Mouse (Mus musculus): ENCODE data around the gene Rnf215. TPM values are rescaled to one million over a fixed set of nuclear protein-coding genes. Genes with fewer than 3 reads are reported as not detected.
"Not testable (repeated sequence)": the region's sequence is repeated elsewhere in the genome, so short reads cannot be mapped to it uniquely, and the experiment has no call there.

Rnf215 gene
- polyA plus RNA-seq, 1 experiment from 2014 or later, result 25.8 TPM

DNA sequence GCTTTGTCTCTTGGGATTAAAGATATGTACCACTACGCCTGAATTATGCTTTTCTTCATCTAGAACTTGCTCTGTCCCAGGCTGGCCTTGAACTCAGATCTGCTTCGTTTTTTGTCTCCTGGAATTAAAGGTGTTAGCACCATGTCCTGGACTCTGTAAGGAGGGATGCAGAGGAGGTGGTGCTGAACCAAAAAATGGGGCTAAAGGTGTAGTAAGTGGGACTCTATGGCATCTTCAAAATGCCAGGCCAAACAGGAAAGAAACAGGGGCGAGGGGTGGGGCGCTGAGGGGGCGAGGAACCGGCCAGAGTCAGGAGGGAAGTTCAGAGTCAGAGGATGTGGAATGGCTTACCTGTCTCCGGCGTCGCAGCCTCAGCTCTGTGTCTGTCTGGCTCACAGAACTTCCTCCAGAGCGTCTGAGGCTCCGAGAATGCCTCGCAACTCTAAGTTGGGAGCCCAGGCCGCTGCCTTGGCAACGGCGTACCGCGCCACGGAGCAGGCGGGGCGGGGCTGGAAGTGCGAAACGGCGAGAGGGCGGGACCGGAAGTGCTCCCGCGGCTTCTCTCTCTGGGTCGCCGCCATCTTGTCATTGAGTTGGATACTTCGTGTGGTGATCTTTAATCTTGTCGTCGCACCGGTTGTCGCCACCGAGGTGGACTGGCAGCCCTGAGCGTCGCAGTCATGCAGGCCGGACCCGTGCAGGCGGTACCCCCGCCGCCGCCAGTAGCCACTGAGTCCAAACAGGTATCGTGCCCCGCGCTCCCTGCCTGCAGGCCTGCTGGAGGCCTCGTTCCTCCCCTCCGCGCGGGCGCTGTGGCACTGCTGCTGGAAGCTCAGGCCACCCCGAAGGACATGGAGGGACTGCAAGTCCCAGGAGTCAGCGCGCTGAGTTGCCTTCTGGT, 25.1 kb downstream of the Rnf215 start, which contains the start of the genes Ccdc157 and Sf3a1:
Gene Ccdc157, minus strand, starts transcription at position 486 of the 901 bp plus-strand sequence.
Gene Sf3a1, plus strand, starts transcription at position 543 of the 901 bp plus-strand sequence.
- H3K27me3 ChIP-seq (ENCODE audit: insufficient read depth, poor library complexity, severe bottlenecking), result no peaks in the 10 kb centered on the region
- H3K9me3 ChIP-seq, result no peaks in the 10 kb centered on the region

DNA sequence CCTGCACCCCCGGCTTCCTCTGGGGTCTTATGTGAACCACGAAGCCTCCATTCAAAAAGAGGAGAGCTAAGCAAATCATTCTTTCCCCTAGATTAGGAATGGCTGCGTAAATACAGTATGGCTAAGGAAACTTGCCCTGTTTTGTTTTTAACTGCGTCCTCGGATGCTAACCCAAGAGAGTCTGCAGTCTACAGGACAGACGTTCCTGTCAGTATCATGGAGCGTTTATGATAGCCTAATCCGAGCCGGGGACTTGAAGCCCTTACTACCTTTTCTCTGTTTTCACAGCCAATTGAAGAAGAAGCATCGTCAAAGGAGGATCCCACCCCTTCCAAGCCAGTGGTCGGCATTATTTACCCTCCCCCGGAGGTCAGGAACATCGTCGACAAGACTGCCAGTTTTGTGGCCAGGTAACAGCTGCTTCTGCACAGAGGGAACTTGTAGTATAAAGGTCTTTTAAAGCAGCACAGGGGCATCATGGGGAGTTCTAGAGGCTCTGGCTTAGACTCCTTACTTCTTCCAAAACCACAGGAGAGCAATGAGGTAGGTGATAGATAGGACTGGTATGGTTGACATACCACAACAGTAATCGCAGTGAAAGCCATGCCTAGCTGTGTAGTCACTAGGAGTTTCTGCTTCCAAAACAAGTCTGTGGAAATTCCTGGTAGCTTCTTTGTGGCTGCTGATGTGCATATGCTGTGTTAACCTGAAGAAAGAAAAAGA, 25.9 kb downstream of the Rnf215 start:
- DNase-seq (ENCODE audit: low spot score), result no peak
- H3K27ac ChIP-seq, result peak overlapping the region; percentile 96

More for the DNA sequence above, 25.1 kb downstream of the Rnf215 start, which contains the start of the genes Ccdc157 and Sf3a1:
- Histone ChIP-seq H3K36me3 (peaks cover 40% of the 10 kb centered on the region), H3K4me1 (replicated peaks) (peaks cover 47% of the 10 kb centered on the region), H3K4me3 (peak within 1 kb of the TSS; percentile 69), H3K27ac (peak within 1 kb of the TSS; percentile 96)
- 1% methylated on average over 54 of the region's 54 CpGs for WGBS
- DNase-seq (ENCODE audit: low spot score), result peak; percentile 94

DNA sequence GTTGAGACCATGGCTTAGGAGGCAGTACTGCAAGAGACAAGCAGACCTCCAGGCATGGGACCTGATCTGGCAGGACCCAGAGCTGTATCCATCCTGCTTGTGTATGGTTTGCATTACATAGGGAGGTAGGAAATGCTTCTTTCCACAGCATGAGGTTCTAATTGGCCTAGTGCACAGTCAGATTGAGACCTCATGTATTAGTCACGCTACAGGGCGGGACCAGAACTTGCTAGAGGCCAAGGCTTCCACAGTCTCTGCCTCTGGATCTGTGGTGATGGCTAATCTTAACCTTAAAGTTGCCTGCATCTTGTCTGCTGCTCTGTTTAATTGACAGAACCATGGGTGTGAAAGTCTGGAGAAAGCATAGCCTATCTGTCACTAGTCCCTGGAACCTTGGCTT, 29.7 kb downstream of the Rnf215 start:
- Histone ChIP-seq H3K27me3 (ENCODE audit: insufficient read depth, poor library complexity, severe bottlenecking) (no peaks in the 10 kb centered on the region), H3K36me3 (peaks cover 87% of the 10 kb centered on the region), H3K4me3 (no peak overlapping the region), H3K4me1 (replicated peaks) (peaks cover 38% of the 10 kb centered on the region), H3K9me3 (no peaks in the 10 kb centered on the region), H3K27ac (no peak overlapping the region)
- no peak for DNase-seq (ENCODE audit: low spot score)
- 92% methylated on average over 2 of the region's 2 CpGs for WGBS

More for the DNA sequence above, 25.9 kb downstream of the Rnf215 start:
- no peaks in the 10 kb centered on the region for H3K27me3 ChIP-seq (ENCODE audit: insufficient read depth, poor library complexity, severe bottlenecking)
- no peaks in the 10 kb centered on the region for H3K9me3 ChIP-seq
- H3K36me3 ChIP-seq, result peaks cover 49% of the 10 kb centered on the region
- H3K4me3 ChIP-seq, result peak overlapping the region; percentile 69
- WGBS, result 9% methylated on average over 15 of the region's 15 CpGs
- peaks cover 47% of the 10 kb centered on the region for H3K4me1 ChIP-seq (replicated peaks)

GRCm38 (mm10) chr11:4166467-4167090, 31.6 kb downstream of the Rnf215 start:
- peaks cover 99% of the 10 kb centered on the region for H3K36me3 ChIP-seq
- H3K9me3 ChIP-seq, result no peaks in the 10 kb centered on the region
- no peak overlapping the region for H3K27ac ChIP-seq
- H3K4me3 ChIP-seq, result no peak overlapping the region
- DNase-seq (ENCODE audit: low spot score), result no peak
- WGBS, result 90% methylated on average over 7 of the region's 7 CpGs
- peaks cover 26% of the 10 kb centered on the region for H3K4me1 ChIP-seq (replicated peaks)
- no peaks in the 10 kb centered on the region for H3K27me3 ChIP-seq (ENCODE audit: insufficient read depth, poor library complexity, severe bottlenecking)

GRCm38 (mm10) chr11:4174586-4174985, 39.6 kb downstream of the Rnf215 start:
- H3K27ac ChIP-seq, result no peak overlapping the region
- H3K36me3 ChIP-seq, result peaks cover 100% of the 10 kb centered on the region
- no peaks in the 10 kb centered on the region for H3K27me3 ChIP-seq (ENCODE audit: insufficient read depth, poor library complexity, severe bottlenecking)
- no peaks in the 10 kb centered on the region for H3K9me3 ChIP-seq
- no peak for DNase-seq (ENCODE audit: low spot score)
- no peak overlapping the region for H3K4me3 ChIP-seq
- 88% methylated on average over 5 of the region's 5 CpGs for WGBS
- no peaks in the 10 kb centered on the region for H3K4me1 ChIP-seq (replicated peaks)

GRCm38 (mm10) chr11:4177716-4178115, 42.7 kb downstream of the Rnf215 start:
- Histone ChIP-seq H3K4me1 (replicated peaks) (no peaks in the 10 kb centered on the region), H3K9me3 (no peaks in the 10 kb centered on the region), H3K36me3 (peaks cover 100% of the 10 kb centered on the region), H3K27ac (no peak overlapping the region), H3K27me3 (ENCODE audit: insufficient read depth, poor library complexity, severe bottlenecking) (no peaks in the 10 kb centered on the region), H3K4me3 (no peak overlapping the region)
- DNase-seq (ENCODE audit: low spot score), result no peak
- 93% methylated on average over 4 of the region's 4 CpGs for WGBS

- no peaks in the 10 kb centered on the region for H3K9me3 ChIP-seq
- 32% methylated on average over 1 of the region's 1 CpGs for WGBS
- DNase-seq (ENCODE audit: low spot score), result no peak
- H3K36me3 ChIP-seq, result peaks cover 71% of the 10 kb centered on the region
- no peak overlapping the region for H3K4me3 ChIP-seq
- no peaks in the 10 kb centered on the region for H3K27me3 ChIP-seq (ENCODE audit: insufficient read depth, poor library complexity, severe bottlenecking)
- H3K27ac ChIP-seq, result no peak overlapping the region
- H3K4me1 ChIP-seq (replicated peaks), result peaks cover 3% of the 10 kb centered on the region
Observed at GRCm38 (mm10) chr11:4182061-4182460, 47.1 kb downstream of the Rnf215 start.

GRCm38 (mm10) chr11:4183511-4183910, 48.5 kb downstream of the Rnf215 start:
- Histone ChIP-seq H3K36me3 (peaks cover 57% of the 10 kb centered on the region), H3K9me3 (no peaks in the 10 kb centered on the region), H3K4me1 (replicated peaks) (peaks cover 18% of the 10 kb centered on the region), H3K27ac (no peak overlapping the region), H3K27me3 (ENCODE audit: insufficient read depth, poor library complexity, severe bottlenecking) (peaks cover 8% of the 10 kb centered on the region; the same call in 1 of the 2 replicates), H3K4me3 (no peak overlapping the region)
- no peak for DNase-seq (ENCODE audit: low spot score)

DNA sequence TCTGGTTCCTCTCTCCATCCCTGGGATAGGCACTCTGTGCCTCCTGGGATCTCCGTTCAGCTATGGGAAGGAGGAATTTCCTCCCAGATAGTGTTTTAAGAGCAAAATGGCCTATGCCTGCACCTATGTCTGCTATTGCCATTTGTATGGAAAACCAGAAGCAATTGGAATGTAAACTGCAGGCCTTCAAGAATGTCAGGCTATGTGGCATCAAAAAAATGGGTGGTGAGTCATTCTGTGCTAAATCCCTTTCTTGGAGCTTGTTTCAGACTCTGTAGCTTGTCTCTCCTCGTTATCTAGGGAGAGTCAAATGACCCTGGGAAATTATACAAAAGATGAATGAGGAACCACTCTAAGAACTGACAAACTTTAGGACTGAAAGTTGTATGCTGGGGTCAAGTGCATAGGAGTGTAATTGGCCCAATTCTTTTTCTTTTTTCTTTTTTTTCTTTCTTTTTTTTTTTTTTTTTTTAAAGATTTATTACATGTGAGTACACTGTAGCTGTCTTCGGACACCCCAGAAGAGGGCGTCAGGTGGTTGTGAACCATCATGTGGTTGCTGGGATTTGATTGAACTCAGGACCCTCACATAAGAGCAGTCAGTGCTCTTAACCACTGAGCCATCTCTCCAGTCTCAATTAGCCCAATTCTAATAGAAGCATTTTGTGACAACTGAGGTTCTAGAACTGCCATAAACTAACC, 49.4 kb downstream of the Rnf215 start:
- H3K27me3 ChIP-seq (ENCODE audit: insufficient read depth, poor library complexity, severe bottlenecking), result peaks cover 8% of the 10 kb centered on the region; the same call in 1 of the 2 replicates
- H3K4me1 ChIP-seq (replicated peaks), result peaks cover 18% of the 10 kb centered on the region
- H3K9me3 ChIP-seq, result no peaks in the 10 kb centered on the region
- WGBS, result 81% methylated on average over 4 of the region's 4 CpGs
- no peak overlapping the region for H3K27ac ChIP-seq
- peaks cover 48% of the 10 kb centered on the region for H3K36me3 ChIP-seq
- no peak for DNase-seq (ENCODE audit: low spot score)
- no peak overlapping the region for H3K4me3 ChIP-seq

GRCm38 (mm10) chr11:4185480-4185879, 50.5 kb downstream of the Rnf215 start:
- not testable (repeated sequence) for H3K9me3 ChIP-seq; H3K27me3 ChIP-seq (ENCODE audit: insufficient read depth, poor library complexity, severe bottlenecking); DNase-seq (ENCODE audit: low spot score); H3K4me3 ChIP-seq; H3K27ac ChIP-seq
- WGBS, result 92% methylated on average over 6 of the region's 6 CpGs
- peaks cover 21% of the 10 kb centered on the region for H3K4me1 ChIP-seq (replicated peaks)
- H3K36me3 ChIP-seq, result peaks cover 37% of the 10 kb centered on the region

DNA sequence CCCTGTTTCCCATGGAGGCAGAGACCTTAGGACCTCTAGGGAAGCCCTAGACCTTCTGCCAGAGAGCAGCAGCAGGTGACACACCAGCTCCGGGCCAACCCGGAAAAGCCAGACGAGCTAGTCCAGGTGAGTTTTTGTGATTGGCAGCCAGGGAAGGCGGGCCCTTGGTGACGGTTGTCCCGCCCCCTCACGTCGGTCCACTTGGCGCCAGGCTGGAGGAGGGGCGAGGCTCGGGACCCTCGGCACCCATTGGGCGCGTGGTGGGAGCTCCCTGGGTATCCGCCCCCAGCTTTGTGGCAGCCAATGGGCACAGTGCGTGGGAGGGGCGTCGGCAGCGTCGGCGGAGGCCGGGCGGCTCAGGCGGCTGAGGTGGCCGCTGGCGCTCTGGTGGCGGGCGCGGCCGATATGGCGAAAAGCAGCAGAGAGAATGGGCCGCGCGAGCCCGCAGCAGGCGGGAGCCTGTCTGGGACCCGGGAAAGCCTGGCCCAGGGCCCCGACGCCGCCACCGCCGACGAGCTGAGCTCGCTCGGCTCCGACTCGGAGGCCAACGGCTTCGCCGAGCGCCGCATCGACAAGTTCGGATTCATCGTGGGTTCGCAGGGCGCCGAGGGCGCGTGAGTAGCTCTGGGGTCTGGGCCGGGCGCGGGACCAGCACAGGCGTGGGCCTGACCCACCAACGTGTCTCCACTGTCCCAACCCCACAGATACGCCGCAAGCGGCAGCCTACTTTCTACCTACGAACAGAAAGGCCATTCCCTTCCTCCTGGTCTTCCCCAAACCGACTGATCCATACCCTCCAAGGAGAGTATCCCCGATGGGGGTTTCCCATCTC, 51.7 kb downstream of the Rnf215 start, which contains the start of gene Tbc1d10a:
Gene Tbc1d10a, plus strand, starts transcription at position 304 of the 832 bp plus-strand sequence.
- under 1% methylated on average over 71 of the region's 71 CpGs for WGBS
- Histone ChIP-seq H3K4me3 (peak within 1 kb of the TSS; percentile 90), H3K4me1 (replicated peaks) (peaks cover 28% of the 10 kb centered on the region), H3K27me3 (ENCODE audit: insufficient read depth, poor library complexity, severe bottlenecking) (peaks cover 8% of the 10 kb centered on the region; the same call in 1 of the 2 replicates), H3K9me3 (no peaks in the 10 kb centered on the region), H3K36me3 (peaks cover 25% of the 10 kb centered on the region), H3K27ac (peak within 1 kb of the TSS; percentile 92)
- peak; percentile 97 for DNase-seq (ENCODE audit: low spot score)

Measured in hindbrain, embryonic 10.5 days (tissue).